Mouse (Mus musculus) MEL (cell line): ENCODE measurements around the gene Prcc. TPM values are rescaled to one million over a fixed set of nuclear protein-coding genes. Genes with fewer than 3 reads are reported as not detected.

Source experiments
- DNase-seq: peaks from one replicate; pipeline ENCODE4 v3.0.0; 2011; ENCODE audit warnings: low read depth, low spot score
- H3K27ac ChIP-seq: 2 replicates; pipeline ENCODE4 v1.5.1; 2012; ENCODE audit warnings: low read depth, mild to moderate bottlenecking, control low read depth, low read length, moderate library complexity; ENCODE audit not compliant: control insufficient read depth
- H3K27me3 ChIP-seq, 2 experiments: fragments of 150-350 bp in 1 of 2; sonication (generic) in 1 of 2; 2 replicates each; pipeline ENCODE4 v1.6.1; 2012; ENCODE audit warnings: low read length in 2 of 2, mild to moderate bottlenecking in 2 of 2, improper control_type of control experiment in 1 of 2, moderate library complexity in 1 of 2; ENCODE audit not compliant: insufficient read depth in 2 of 2, control insufficient read depth in 1 of 2
- H3K36me3 ChIP-seq, 2 experiments: 2 replicates each; pipeline ENCODE4 v1.6.1; 2012 to 2014; ENCODE audit warnings: low read length in 2 of 2, improper control_type of control experiment in 1 of 2, inconsistent platforms in 1 of 2, mild to moderate bottlenecking in 1 of 2; ENCODE audit not compliant: insufficient read depth in 2 of 2, control insufficient read depth in 1 of 2
- H3K4me1 ChIP-seq, 2 experiments: fragments of 150-350 bp in 1 of 2; sonication (generic) in 1 of 2; 2 replicates each; pipeline ENCODE4 v1.6.1; 2012; ENCODE audit warnings: low read length in 2 of 2, improper control_type of control experiment in 1 of 2, mild to moderate bottlenecking in 1 of 2; ENCODE audit not compliant: insufficient read depth in 2 of 2, control insufficient read depth in 1 of 2
- H3K4me3 ChIP-seq, 2 experiments: fragments of 150-350 bp in 1 of 2; sonication (generic) in 1 of 2; 2 replicates each; pipeline ENCODE4 v1.5.1; 2012; ENCODE audit warnings: low read depth in 2 of 2, low read length in 2 of 2, mild to moderate bottlenecking in 2 of 2, moderate library complexity in 2 of 2, control low read depth in 1 of 2, improper control_type of control experiment in 1 of 2; ENCODE audit not compliant: control insufficient read depth in 1 of 2, insufficient read depth in 1 of 2
- H3K79me2 ChIP-seq: 2 replicates; pipeline ENCODE4 v1.6.1; 2012; ENCODE audit warnings: mild to moderate bottlenecking, low read length, moderate library complexity; ENCODE audit not compliant: control insufficient read depth, poor library complexity, insufficient read depth
- H3K9ac ChIP-seq: 2 replicates; pipeline ENCODE4 v1.6.1; 2012; ENCODE audit warnings: low read depth, mild to moderate bottlenecking, control low read depth, low read length, moderate library complexity; ENCODE audit not compliant: control insufficient read depth, poor library complexity, severe bottlenecking
- H3K9me3 ChIP-seq: fragments of 150-350 bp; sonication (generic); replicated peaks from 2 replicates; pipeline ENCODE4 v1.6.1; 2012; ENCODE audit warnings: mild to moderate bottlenecking, low read length, improper control_type of control experiment, moderate library complexity; ENCODE audit not compliant: insufficient read depth
- CHD1 ChIP-seq: IDR thresholded peaks from 2 replicates; pipeline ENCODE4 v1.6.1; 2012; ENCODE audit warnings: low read depth, mild to moderate bottlenecking, inconsistent platforms, low read length, improper control_type of control experiment
- CTCF ChIP-seq, 3 experiments: IDR thresholded peaks in 2 of 3; conservative IDR thresholded peaks in 1 of 3; 2 replicates each; pipeline ENCODE4 v1.5.1; 2011 to 2012; ENCODE audit warnings: low read length in 3 of 3, low read depth in 2 of 3, mild to moderate bottlenecking in 2 of 3, improper control_type of control experiment in 1 of 3, inconsistent platforms in 1 of 3, mixed read lengths in 1 of 3, moderate library complexity in 1 of 3; ENCODE audit not compliant: control insufficient read depth in 1 of 3, insufficient read depth in 1 of 3, poor library complexity in 1 of 3, severe bottlenecking in 1 of 3
- ELF1 ChIP-seq: IDR thresholded peaks from 2 replicates; pipeline ENCODE4 v1.6.1; 2014; ENCODE audit warnings: low read depth, mild to moderate bottlenecking, inconsistent platforms, low read length, improper control_type of control experiment, moderate library complexity
- EP300 ChIP-seq, 2 experiments: IDR thresholded peaks; 2 replicates each; pipeline ENCODE4 v1.6.1; 2011; ENCODE audit warnings: improper control_type of control experiment in 2 of 2, low read length in 2 of 2, low read depth in 1 of 2, mild to moderate bottlenecking in 1 of 2
- ETS1 ChIP-seq: IDR thresholded peaks from 2 replicates; pipeline ENCODE4 v1.6.1; 2012; ENCODE audit warnings: low read depth, mild to moderate bottlenecking, inconsistent platforms, low read length, improper control_type of control experiment, moderate library complexity
- GATA1 ChIP-seq: IDR thresholded peaks from 2 replicates; pipeline ENCODE4 v1.6.1; 2011; ENCODE audit warnings: low read depth, low read length, improper control_type of control experiment
- JUND ChIP-seq: IDR thresholded peaks from 2 replicates; pipeline ENCODE4 v1.6.1; 2011; ENCODE audit warnings: low read depth, mild to moderate bottlenecking, improper control_type of control experiment, low read length
- MAFK ChIP-seq: IDR thresholded peaks from 2 replicates; pipeline ENCODE4 v1.6.1; 2011; ENCODE audit warnings: low read depth, mild to moderate bottlenecking, low read length, improper control_type of control experiment, borderline replicate concordance
- MAZ ChIP-seq: IDR thresholded peaks from 2 replicates; pipeline ENCODE4 v1.6.1; 2012; ENCODE audit warnings: low read depth, mild to moderate bottlenecking, inconsistent platforms, low read length, improper control_type of control experiment
- MEF2A ChIP-seq: IDR thresholded peaks from 2 replicates; pipeline ENCODE4 v1.6.1; 2014; ENCODE audit warnings: low read depth, mild to moderate bottlenecking, inconsistent platforms, low read length, improper control_type of control experiment; ENCODE audit not compliant: poor library complexity, insufficient replicate concordance, severe bottlenecking; ENCODE audit errors: extremely low read depth
- MYB ChIP-seq: IDR thresholded peaks from 2 replicates; pipeline ENCODE4 v1.6.1; 2011; ENCODE audit warnings: mild to moderate bottlenecking, low read depth, low read length, improper control_type of control experiment
- MYC ChIP-seq: IDR thresholded peaks from 2 replicates; pipeline ENCODE4 v1.6.1; 2011; ENCODE audit warnings: low read depth, mild to moderate bottlenecking, low read length, improper control_type of control experiment, moderate library complexity
- POLR2AphosphoS5 ChIP-seq: IDR thresholded peaks from 2 replicates; pipeline ENCODE4 v1.6.1; 2012; ENCODE audit warnings: low read depth, borderline replicate concordance, mild to moderate bottlenecking, inconsistent platforms, low read length, moderate library complexity, mixed read lengths
- RCOR1 ChIP-seq: IDR thresholded peaks from 2 replicates; pipeline ENCODE4 v1.6.1; 2012; ENCODE audit warnings: low read depth, mild to moderate bottlenecking, inconsistent platforms, low read length, improper control_type of control experiment
- SIN3A ChIP-seq: IDR thresholded peaks from 2 replicates; pipeline ENCODE4 v1.6.1; 2012; ENCODE audit warnings: low read length, improper control_type of control experiment, inconsistent platforms
- SMC3 ChIP-seq: IDR thresholded peaks from 2 replicates; pipeline ENCODE4 v1.6.1; 2011; ENCODE audit warnings: low read depth, low read length, improper control_type of control experiment
- TCF12 ChIP-seq: IDR thresholded peaks from 2 replicates; pipeline ENCODE4 v1.6.1; 2014; ENCODE audit warnings: low read depth, mild to moderate bottlenecking, inconsistent platforms, low read length, improper control_type of control experiment, moderate library complexity
- UBTF ChIP-seq: IDR thresholded peaks from 2 replicates; pipeline ENCODE4 v1.6.1; 2012; ENCODE audit warnings: low read depth, mild to moderate bottlenecking, inconsistent platforms, low read length, improper control_type of control experiment, moderate library complexity, borderline replicate concordance; ENCODE audit not compliant: insufficient read depth
- ZC3H11A ChIP-seq: IDR thresholded peaks from 2 replicates; pipeline ENCODE4 v1.6.1; 2012; ENCODE audit warnings: low read depth, mild to moderate bottlenecking, inconsistent platforms, low read length, improper control_type of control experiment
- ZKSCAN1 ChIP-seq: IDR thresholded peaks from 2 replicates; pipeline ENCODE4 v1.6.1; 2012; ENCODE audit warnings: low read depth, mild to moderate bottlenecking, inconsistent platforms, low read length, improper control_type of control experiment, moderate library complexity
- polyA plus RNA-seq, 2 experiments: library from polyadenylated mRNA; stranded (reverse) in 1 of 2; unstranded in 1 of 2; fragments of >175 nt in 1 of 2; fragments of >200 nt in 1 of 2; gene quantifications; 2 replicates each; pipeline versions ENCODE4 v1.2.1 to v1.2.4; 2012; ENCODE audit warnings: low replicate concordance in 2 of 2, low read depth in 1 of 2; ENCODE audit not compliant: insufficient read length in 2 of 2, insufficient read depth in 1 of 2, missing spikeins in 1 of 2
- total RNA-seq: library from RNA; depleted of rRNA; stranded (reverse); fragments of 300-350 nt; gene quantifications from 2 replicates; pipeline ENCODE4 v1.2.3, GENCODE M21; 2012

Gene Prcc
- total and polyA plus RNA-seq, 3 experiments = 47.0 to 65.9 TPM; not detected in 1

DNA sequence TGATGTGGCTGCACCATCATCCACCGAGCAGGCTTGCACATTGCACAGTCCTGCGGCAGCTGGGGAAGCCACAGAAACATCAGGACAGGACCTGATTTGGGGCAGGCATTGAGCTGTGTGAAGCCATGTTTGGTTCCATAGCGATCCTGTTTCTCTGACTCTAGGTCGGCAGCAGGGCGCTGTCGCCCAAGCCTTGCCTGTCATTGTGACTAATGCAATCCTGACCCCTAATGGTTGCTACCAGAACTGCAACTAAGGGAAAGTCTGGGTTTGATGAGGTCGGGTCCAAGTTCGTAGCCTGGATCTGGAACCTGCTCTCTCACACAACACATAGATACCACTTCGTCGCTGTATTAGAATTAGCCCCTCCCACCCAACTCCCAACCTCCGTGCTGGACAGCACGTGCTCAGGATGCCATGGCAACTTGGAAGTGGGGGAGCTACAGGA lies 68.7 kb downstream of the Prcc start (continued):
- TF ChIP-seq MEF2A = no peak

DNA sequence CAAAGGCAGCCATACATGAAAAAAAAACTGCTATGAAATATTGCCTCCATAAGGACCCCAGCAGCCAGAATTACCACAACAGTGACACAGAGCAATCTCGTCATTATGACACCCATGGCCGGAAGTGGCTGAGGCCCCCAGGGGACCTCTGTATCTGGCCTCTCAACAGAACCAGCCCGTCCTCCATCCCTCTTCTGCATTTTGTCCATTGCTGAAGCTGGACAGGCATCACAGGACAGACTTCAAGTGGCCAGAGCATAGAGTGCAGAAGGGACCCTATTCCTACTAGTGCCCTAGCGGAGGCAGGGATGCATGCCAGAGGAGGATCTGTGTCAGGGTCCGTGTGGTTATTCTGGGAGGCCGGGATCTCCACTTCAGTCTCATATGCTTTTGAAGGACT lies 69.2 kb downstream of the Prcc start:
- TF ChIP-seq MEF2A (no peak), TCF12 (no peak), MYB (no peak), ZKSCAN1 (no peak), SIN3A (no peak), EP300 (IDR thresholded peaks at IDR 0.05; ENCODE audit: low read depth in 1 of 2, low read length in 2 of 2) (no peak), GATA1 (no peak), RCOR1 (no peak), JUND (no peak), ELF1 (no peak), POLR2AphosphoS5 (no peak), SMC3 (no peak), ETS1 (no peak), CHD1 (no peak), MAZ (no peak), MAFK (no peak), UBTF (no peak), CTCF (IDR thresholded peaks at IDR 0.05 in 2 of 3, conservative IDR thresholded peaks at IDR 0.05 in 1 of 3; ENCODE audit: control insufficient read depth in 1 of 3, insufficient read depth in 1 of 3, low read depth in 2 of 3, low read length in 3 of 3, poor library complexity in 1 of 3, severe bottlenecking in 1 of 3) (no peak), ZC3H11A (no peak), MYC (no peak)
- H3K9ac ChIP-seq = no peak overlapping the region
- peaks cover 0 to 4% of the 10 kb centered on the region in 2 experiments; a peak in 1 of 4 replicates for H3K36me3 ChIP-seq
- no peaks in the 10 kb centered on the region for H3K9me3 ChIP-seq
- peaks cover 0 to 3% of the 10 kb centered on the region in 2 experiments; a peak in 2 of 4 replicates for H3K4me1 ChIP-seq
- H3K27me3 ChIP-seq = peaks cover 3 to 4% of the 10 kb centered on the region in 2 experiments; a peak in 3 of 4 replicates
- H3K27ac ChIP-seq = no peak overlapping the region
- no peak overlapping the region for H3K4me3 ChIP-seq
- no peak for DNase-seq
- no peaks in the 10 kb centered on the region for H3K79me2 ChIP-seq
